Mouse (Mus musculus) ovary, postnatal 10 days (tissue): ENCODE results near the gene Olfr727.

Source experiments
- DNase-seq: peaks from one replicate; pipeline ENCODE4 v3.0.0; 2022; ENCODE audit warnings: low spot score

The Olfr727 gene

GRCm38 (mm10) chr14:50122886-50123285 is at the start of gene Olfr727:
Olfr727 (plus strand) TSS chr14:50123186.
- no peak for DNase-seq

GRCm38 (mm10) chr14:50090853-50091252 is 32.1 kb upstream of the Olfr727 start, which contains the start of gene Olfr726:
Olfr726 (minus strand) TSS chr14:50090953.
- no peak for DNase-seq

- DNase-seq, result no peak
These were observed 19.6 kb downstream of the Olfr727 start, which contains the start of gene Olfr728 for GRCm38 (mm10) chr14:50142580-50142979. Olfr728 (minus strand) TSS chr14:50142680.

- DNase-seq, result no peak
These were observed 29.8 kb downstream of the Olfr727 start, which contains the start of gene Olfr729 for GRCm38 (mm10) chr14:50152810-50153209. Olfr729 (minus strand) TSS chr14:50152910.
